Mouse (Mus musculus) heart, embryonic 13.5 days (tissue): ENCODE results near the gene Ncoa7. TPM values are rescaled to one million over a fixed set of nuclear protein-coding genes. Genes with fewer than 3 reads are reported as not detected.

Experiments
- ATAC-seq: fragments of 200-750 bp; cut with Nextera tagmentation; 2 replicates; pipeline ENCODE4 v1.8.0; 2017; ENCODE audit warnings: moderate TSS enrichment; ENCODE audit not compliant: insufficient number of reproducible peaks, low FRiP score, low TSS enrichment; ENCODE audit errors: extremely low read depth
- H3K27ac ChIP-seq: fragments of 300-500 bp; sonication (generic); replicated peaks from 2 replicates; pipeline ENCODE4 v1.5.1; 2015; ENCODE audit warnings: moderate library complexity, mild to moderate bottlenecking, inconsistent platforms
- H3K27me3 ChIP-seq: fragments of 300-500 bp; sonication (generic); replicated peaks from 2 replicates; pipeline ENCODE4 v1.6.1; 2015; ENCODE audit warnings: mild to moderate bottlenecking, inconsistent platforms
- H3K36me3 ChIP-seq: fragments of 300-500 bp; sonication (generic); 2 replicates; pipeline ENCODE4 v1.6.1; 2015; ENCODE audit warnings: mild to moderate bottlenecking, inconsistent platforms
- H3K4me1 ChIP-seq: fragments of 300-500 bp; sonication (generic); 2 replicates; pipeline ENCODE4 v1.6.1; 2015; ENCODE audit warnings: inconsistent platforms
- H3K4me2 ChIP-seq: fragments of 300-500 bp; sonication (generic); 2 replicates; pipeline ENCODE4 v1.6.1; 2015; ENCODE audit warnings: inconsistent platforms, mild to moderate bottlenecking, moderate library complexity
- H3K4me3 ChIP-seq: fragments of 300-500 bp; sonication (generic); 2 replicates; pipeline ENCODE4 v1.5.1; 2015; ENCODE audit warnings: moderate library complexity, mild to moderate bottlenecking, inconsistent platforms
- H3K9ac ChIP-seq: fragments of 300-500 bp; sonication (generic); 2 replicates; pipeline ENCODE4 v1.6.1; 2015; ENCODE audit warnings: inconsistent platforms, mild to moderate bottlenecking, moderate library complexity
- H3K9me3 ChIP-seq: fragments of 300-500 bp; sonication (generic); 2 replicates; pipeline ENCODE4 v1.6.1; 2016; ENCODE audit warnings: inconsistent platforms
- WGBS: fragments of 180-500 bp; shearing (Covaris S2); methylation state at CpG from one replicate; pipeline ENCODE4 v1.1.7; 2015; ENCODE audit warnings: mixed read lengths; 5-methylcytosine and 5-hydroxymethylcytosine counted together
- polyA plus RNA-seq: library from polyadenylated mRNA; unstranded; fragments of >200 nt; fragmentation: Nextera tagmentation; extraction: Ambion mirVana; gene quantifications from 2 replicates; pipeline ENCODE4 v1.2.1, GENCODE M21; 2015

Ncoa7 gene
- polyA plus RNA-seq, 1 experiment from 2014 or later, result 7.1 TPM

- Histone ChIP-seq H3K27me3 (no peaks in the 10 kb centered on the region), H3K4me1 (no peaks in the 10 kb centered on the region), H3K27ac (no peak overlapping the region), H3K36me3 (no peaks in the 10 kb centered on the region), H3K4me2 (no peak overlapping the region), H3K4me3 (no peak overlapping the region), H3K9me3 (no peaks in the 10 kb centered on the region), H3K9ac (no peak overlapping the region)
- no peak for ATAC-seq
- 91% methylated on average over 2 of the region's 2 CpGs for WGBS
Measured at GRCm38 (mm10) chr10:30737323-30737722, 65.8 kb downstream of the Ncoa7 start.

- no peaks in the 10 kb centered on the region for H3K9me3 ChIP-seq
- no peak overlapping the region for H3K9ac ChIP-seq
- H3K27ac ChIP-seq, result no peak overlapping the region
- H3K4me1 ChIP-seq, result peaks cover 7% of the 10 kb centered on the region
- WGBS, result 76% methylated on average over 2 of the region's 2 CpGs
- no peaks in the 10 kb centered on the region for H3K27me3 ChIP-seq
- no peak overlapping the region for H3K4me2 ChIP-seq
- H3K36me3 ChIP-seq, result no peaks in the 10 kb centered on the region
- H3K4me3 ChIP-seq, result no peak overlapping the region
- ATAC-seq, result no peak
Measured at GRCm38 (mm10) chr10:30733148-30733785, 69.9 kb downstream of the Ncoa7 start.

- Histone ChIP-seq H3K36me3 (no peaks in the 10 kb centered on the region), H3K4me3 (no peak overlapping the region), H3K9ac (no peak overlapping the region), H3K27ac (no peak overlapping the region), H3K27me3 (no peaks in the 10 kb centered on the region), H3K4me1 (peaks cover 7% of the 10 kb centered on the region), H3K9me3 (no peaks in the 10 kb centered on the region), H3K4me2 (no peak overlapping the region)
- 51% methylated on average over 3 of the region's 3 CpGs for WGBS
- no peak for ATAC-seq
Measured at GRCm38 (mm10) chr10:30731321-30731914, 71.7 kb downstream of the Ncoa7 start.

DNA sequence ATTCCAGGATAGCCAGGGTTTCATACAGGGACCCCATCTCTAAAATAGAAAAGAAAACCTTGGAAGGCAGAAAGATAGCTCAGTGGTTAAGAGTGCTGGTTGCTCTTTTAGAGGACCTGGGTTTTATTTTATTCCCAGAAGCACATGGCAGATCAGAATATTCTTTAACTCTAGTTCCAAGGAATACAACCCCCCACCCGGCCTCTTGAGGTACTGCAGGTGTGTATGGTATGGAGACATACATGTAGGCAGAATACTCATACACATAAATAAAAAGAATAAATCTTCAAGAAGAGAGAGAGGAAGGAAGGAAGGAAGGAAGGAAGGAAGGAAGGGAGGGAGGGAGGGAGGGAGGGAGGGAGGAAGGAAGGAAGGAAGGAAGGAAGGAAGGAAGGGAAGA lies 72.3 kb downstream of the Ncoa7 start:
- H3K4me2 ChIP-seq, result no peak overlapping the region
- H3K9ac ChIP-seq, result no peak overlapping the region
- no peaks in the 10 kb centered on the region for H3K9me3 ChIP-seq
- no peak overlapping the region for H3K27ac ChIP-seq
- no peaks in the 10 kb centered on the region for H3K36me3 ChIP-seq
- peaks cover 7% of the 10 kb centered on the region for H3K4me1 ChIP-seq
- no peak overlapping the region for H3K4me3 ChIP-seq
- H3K27me3 ChIP-seq, result no peaks in the 10 kb centered on the region
- ATAC-seq, result no peak
- WGBS, result 29% methylated on average over 1 of the region's 1 CpGs

DNA sequence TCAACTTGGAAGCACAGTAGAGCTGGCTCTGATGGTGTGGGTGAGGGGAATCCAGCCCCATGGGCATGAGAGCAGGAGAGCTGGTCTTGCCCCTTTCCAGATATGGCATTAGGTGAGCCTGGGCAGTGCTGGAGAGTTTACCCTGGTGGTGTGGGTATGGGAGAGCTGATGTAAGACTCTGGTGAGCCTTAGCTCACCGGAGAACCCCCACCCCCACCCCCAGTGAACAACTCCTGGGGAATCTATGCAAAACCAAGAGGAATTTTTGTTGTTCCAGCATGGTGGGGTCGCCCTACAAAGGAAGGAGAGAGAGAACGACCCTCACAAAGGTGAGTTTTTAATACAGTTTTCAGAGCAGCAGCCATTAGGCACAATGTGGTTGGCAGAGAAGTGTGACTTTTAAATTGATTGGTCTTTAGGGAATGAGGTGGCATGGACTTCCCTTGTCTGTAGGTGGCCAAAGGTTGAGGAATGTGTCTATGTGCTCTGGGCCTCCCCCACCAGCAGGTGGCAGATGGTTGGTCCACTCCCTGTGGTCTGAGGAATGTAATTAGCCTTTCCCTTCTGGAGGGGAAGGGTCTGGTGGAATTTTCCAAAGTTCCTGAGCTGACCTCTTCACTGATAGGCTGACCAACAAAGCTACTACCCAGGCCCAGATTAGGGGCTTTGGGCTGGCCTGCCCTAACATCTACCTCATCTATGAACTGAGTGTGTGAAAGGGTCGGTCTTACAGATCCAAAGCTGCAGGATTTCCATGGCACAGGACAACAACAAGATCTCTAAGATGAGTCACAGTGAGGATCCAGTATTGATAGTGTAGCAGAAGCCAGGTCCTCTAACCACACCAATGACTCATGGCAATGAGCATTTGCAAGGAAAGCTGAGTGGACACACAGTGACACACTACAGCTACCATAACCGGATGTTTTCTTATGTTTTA lies 73.7 kb downstream of the Ncoa7 start:
- Histone ChIP-seq H3K27me3 (no peaks in the 10 kb centered on the region), H3K9me3 (no peaks in the 10 kb centered on the region), H3K4me3 (no peak overlapping the region), H3K9ac (no peak overlapping the region), H3K36me3 (no peaks in the 10 kb centered on the region), H3K4me2 (no peak overlapping the region), H3K4me1 (peaks cover 7% of the 10 kb centered on the region), H3K27ac (no peak overlapping the region)
- WGBS, result 77% methylated on average over 5 of the region's 5 CpGs
- no peak for ATAC-seq

GRCm38 (mm10) chr10:30723014-30723413 lies 80.1 kb downstream of the Ncoa7 start:
- Histone ChIP-seq H3K27ac (no peak overlapping the region), H3K36me3 (peaks cover 16% of the 10 kb centered on the region), H3K9me3 (no peaks in the 10 kb centered on the region), H3K27me3 (no peaks in the 10 kb centered on the region), H3K4me3 (no peak overlapping the region), H3K4me2 (no peak overlapping the region), H3K4me1 (no peaks in the 10 kb centered on the region), H3K9ac (no peak overlapping the region)
- 82% methylated on average over 1 of the region's 1 CpGs for WGBS
- ATAC-seq, result no peak

DNA sequence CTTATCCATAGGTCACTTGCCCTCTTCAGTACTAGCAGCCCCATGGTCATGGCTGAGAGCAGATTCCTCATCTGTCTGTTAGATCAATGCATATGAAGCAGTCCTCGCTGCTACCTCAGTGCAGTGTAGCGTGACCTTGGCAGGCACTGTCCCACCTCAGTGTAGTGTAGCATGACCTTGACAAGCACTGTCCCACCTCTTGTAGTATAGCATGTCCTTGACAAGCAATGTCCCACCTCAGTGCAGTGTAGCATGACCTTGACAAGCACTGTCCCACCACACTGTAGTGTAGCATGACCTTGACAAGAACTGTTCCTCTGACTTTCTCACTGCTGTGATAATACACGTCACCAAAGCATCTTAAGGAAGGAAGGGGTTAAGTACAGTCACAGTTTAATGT lies 82.6 kb downstream of the Ncoa7 start:
- Histone ChIP-seq H3K4me3 (no peak overlapping the region), H3K9me3 (no peaks in the 10 kb centered on the region), H3K27ac (no peak overlapping the region), H3K4me2 (no peak overlapping the region), H3K9ac (no peak overlapping the region), H3K27me3 (no peaks in the 10 kb centered on the region), H3K36me3 (peaks cover 16% of the 10 kb centered on the region), H3K4me1 (no peaks in the 10 kb centered on the region)
- WGBS, result 77% methylated on average over 3 of the region's 3 CpGs
- no peak; the same call in 1 of the 2 replicates for ATAC-seq

DNA sequence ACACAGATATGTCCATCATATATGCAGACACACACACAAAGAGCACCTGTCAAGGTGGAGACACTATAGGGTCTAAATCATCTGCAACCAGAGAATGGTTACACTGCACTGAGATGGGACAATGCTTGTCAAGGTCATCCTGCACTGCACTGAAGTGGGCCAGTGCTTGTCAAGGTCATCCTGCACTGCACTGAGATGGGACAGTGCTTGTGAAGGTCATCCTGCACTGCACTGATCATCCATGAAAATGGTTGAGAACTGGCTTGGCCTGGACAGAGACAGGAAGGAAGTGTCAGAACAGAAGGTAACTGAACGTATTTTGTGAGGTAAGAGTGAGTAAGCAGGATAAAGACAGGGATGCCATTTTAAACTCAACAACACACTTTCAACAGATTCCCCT lies 83.2 kb downstream of the Ncoa7 start:
- peaks cover 16% of the 10 kb centered on the region for H3K36me3 ChIP-seq
- no peak overlapping the region for H3K4me2 ChIP-seq
- peak; percentile 46; the same call in 1 of the 2 replicates for ATAC-seq
- no peak overlapping the region for H3K27ac ChIP-seq
- H3K4me3 ChIP-seq, result no peak overlapping the region
- H3K27me3 ChIP-seq, result no peaks in the 10 kb centered on the region
- no peaks in the 10 kb centered on the region for H3K4me1 ChIP-seq
- no peaks in the 10 kb centered on the region for H3K9me3 ChIP-seq
- WGBS, result 76% methylated on average over 1 of the region's 1 CpGs
- no peak overlapping the region for H3K9ac ChIP-seq

- Histone ChIP-seq H3K4me1 (no peaks in the 10 kb centered on the region), H3K27ac (no peak overlapping the region), H3K9me3 (no peaks in the 10 kb centered on the region), H3K36me3 (peaks cover 16% of the 10 kb centered on the region), H3K27me3 (no peaks in the 10 kb centered on the region), H3K4me3 (no peak overlapping the region), H3K4me2 (no peak overlapping the region), H3K9ac (no peak overlapping the region)
- 26% methylated on average over 4 of the region's 4 CpGs for WGBS
- no peak for ATAC-seq
Measured at GRCm38 (mm10) chr10:30718703-30719340, 84.3 kb downstream of the Ncoa7 start.

DNA sequence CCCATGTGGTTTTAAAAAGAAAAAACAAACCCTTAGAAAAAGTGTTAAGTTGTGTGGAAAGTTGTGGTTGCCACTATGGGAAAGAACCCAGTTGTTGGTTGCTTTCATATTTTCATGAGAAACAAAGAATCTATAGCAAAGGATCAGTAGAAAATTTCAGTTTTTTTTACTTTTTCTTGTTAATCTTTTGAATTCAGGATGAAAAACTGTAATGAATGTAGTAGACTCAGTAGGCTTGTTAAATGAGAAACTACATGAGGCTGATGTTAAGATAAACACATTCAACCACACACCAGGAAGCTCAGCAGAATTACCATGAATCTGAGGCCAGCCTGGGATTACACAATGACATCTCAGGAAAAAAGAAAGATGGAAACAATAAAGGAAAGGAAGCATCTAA lies 87.0 kb downstream of the Ncoa7 start:
- peaks cover 6% of the 10 kb centered on the region for H3K36me3 ChIP-seq
- no peaks in the 10 kb centered on the region for H3K9me3 ChIP-seq
- H3K27me3 ChIP-seq, result no peaks in the 10 kb centered on the region
- H3K4me1 ChIP-seq, result no peaks in the 10 kb centered on the region
- H3K4me2 ChIP-seq, result no peak overlapping the region
- H3K4me3 ChIP-seq, result no peak overlapping the region
- H3K27ac ChIP-seq, result no peak overlapping the region
- ATAC-seq, result no peak
- no peak overlapping the region for H3K9ac ChIP-seq

GRCm38 (mm10) chr10:30712540-30712939 lies 90.6 kb downstream of the Ncoa7 start:
- H3K9ac ChIP-seq, result no peak overlapping the region
- H3K4me3 ChIP-seq, result no peak overlapping the region
- H3K27me3 ChIP-seq, result no peaks in the 10 kb centered on the region
- no peaks in the 10 kb centered on the region for H3K9me3 ChIP-seq
- no peaks in the 10 kb centered on the region for H3K4me1 ChIP-seq
- no peaks in the 10 kb centered on the region for H3K36me3 ChIP-seq
- ATAC-seq, result no peak
- H3K4me2 ChIP-seq, result no peak overlapping the region
- WGBS, result 95% methylated on average over 1 of the region's 1 CpGs
- H3K27ac ChIP-seq, result no peak overlapping the region
